Mouse (Mus musculus): ENCODE data around the gene Ovol1.

GRCm38 (mm10) chr19:5511074-5511632, 49.3 kb downstream of the Ovol1 start:
- TF ChIP-seq CTCF (IDR thresholded peaks at IDR 0.05; ENCODE audit: borderline replicate concordance, insufficient read depth, low read depth, low read length) (no peak), POLR2A (IDR thresholded peaks at IDR 0.05; ENCODE audit: borderline replicate concordance, insufficient read depth, low read length) (no peak)

Data from cerebellum, adult 2 months (tissue).